Mouse (Mus musculus): ENCODE data around the gene Cyb5rl. TPM values are rescaled to one million over a fixed set of nuclear protein-coding genes. Genes with fewer than 3 reads are reported as not detected.
A peak's percentile ranks its signal among the peaks of the same experiment; 100 is the strongest.

Cyb5rl gene
- total RNA-seq, 2 experiments from 2014 or later, result 0.34 TPM; not detected in 1

DNA sequence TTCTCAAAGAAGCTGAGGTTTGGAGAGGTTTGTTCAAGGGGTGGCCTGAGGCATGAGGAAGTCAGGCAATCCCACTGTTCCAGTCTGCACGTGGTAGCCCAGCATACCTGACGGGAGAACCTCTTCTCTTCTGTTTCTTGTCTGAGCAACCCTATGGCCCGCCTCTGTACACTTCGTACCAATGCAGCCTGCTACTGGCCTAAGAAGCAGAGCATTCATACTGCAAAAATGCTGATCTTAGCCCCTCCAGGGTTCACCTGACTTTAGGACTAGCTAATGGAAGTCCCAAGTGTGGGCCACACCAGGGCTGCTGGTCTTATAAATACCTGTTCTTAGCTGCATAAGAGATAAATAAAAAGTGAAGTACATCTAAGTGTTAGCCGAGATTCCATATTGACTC, 8.4 kb upstream of the Cyb5rl start:
- no peak for ATAC-seq (replicated peaks; ENCODE audit: low FRiP score, poor library complexity, severe bottlenecking)

DNA sequence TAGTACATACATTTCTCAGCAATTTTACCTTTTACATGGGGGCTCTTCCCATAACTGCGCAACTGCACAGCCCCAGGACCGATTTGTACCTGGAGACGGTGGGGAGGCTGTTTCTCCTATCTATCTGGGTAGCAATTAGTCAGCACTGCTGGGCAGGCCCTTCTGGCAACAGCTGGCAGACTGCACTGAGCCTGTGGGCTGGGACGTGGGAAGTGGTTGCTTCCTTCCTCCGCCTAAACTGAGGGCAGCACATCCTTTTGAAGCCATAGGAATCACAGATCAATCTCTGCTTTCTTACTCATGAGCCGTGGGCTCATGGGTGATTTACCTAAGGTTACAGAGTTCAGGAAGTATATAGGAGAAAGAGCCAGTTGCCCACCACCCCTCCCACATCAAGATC, 8.0 kb upstream of the Cyb5rl start:
- no peak for ATAC-seq (replicated peaks; ENCODE audit: low FRiP score, poor library complexity, severe bottlenecking)

DNA sequence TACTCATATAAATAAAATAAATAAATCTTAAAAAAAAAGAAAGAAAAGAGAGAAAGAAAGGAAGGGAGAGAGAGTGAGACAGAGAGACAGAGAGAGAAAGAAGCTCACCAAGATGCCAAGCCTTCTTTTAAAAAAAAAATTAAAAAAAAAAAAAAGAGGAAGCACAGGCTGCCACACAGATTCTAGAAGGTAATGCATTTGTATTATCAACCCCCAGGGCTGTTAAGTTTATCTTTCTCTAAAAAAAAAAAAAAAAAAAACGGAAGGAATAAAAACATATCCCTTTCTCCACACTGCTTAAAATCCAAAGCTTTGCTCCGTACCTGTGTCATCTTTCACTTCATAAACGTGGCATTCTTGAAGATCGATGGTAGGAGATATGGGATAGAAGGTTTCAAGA, 5.2 kb upstream of the Cyb5rl start:
- no peak for ATAC-seq (replicated peaks; ENCODE audit: low FRiP score, poor library complexity, severe bottlenecking)

DNA sequence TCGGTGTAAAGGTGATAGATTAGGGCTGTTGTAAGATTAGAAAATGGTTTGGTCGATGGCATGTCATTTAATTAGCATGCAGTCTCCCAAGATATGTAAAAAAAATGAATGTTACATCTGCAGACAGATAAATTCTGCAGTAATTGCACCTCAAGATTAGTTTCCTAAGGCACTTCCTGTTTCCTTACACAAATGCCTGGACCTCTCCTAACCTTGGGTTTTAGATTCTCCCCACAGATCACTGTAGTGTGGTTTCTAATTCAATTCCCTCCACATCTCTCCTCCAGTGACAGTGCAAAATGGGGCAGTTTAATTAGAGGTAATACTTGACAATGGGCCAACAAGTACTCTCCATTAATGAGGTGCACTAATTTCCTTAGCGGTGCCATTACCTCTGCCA, 3.6 kb upstream of the Cyb5rl start:
- no peak for ATAC-seq (replicated peaks; ENCODE audit: low FRiP score, poor library complexity, severe bottlenecking)

DNA sequence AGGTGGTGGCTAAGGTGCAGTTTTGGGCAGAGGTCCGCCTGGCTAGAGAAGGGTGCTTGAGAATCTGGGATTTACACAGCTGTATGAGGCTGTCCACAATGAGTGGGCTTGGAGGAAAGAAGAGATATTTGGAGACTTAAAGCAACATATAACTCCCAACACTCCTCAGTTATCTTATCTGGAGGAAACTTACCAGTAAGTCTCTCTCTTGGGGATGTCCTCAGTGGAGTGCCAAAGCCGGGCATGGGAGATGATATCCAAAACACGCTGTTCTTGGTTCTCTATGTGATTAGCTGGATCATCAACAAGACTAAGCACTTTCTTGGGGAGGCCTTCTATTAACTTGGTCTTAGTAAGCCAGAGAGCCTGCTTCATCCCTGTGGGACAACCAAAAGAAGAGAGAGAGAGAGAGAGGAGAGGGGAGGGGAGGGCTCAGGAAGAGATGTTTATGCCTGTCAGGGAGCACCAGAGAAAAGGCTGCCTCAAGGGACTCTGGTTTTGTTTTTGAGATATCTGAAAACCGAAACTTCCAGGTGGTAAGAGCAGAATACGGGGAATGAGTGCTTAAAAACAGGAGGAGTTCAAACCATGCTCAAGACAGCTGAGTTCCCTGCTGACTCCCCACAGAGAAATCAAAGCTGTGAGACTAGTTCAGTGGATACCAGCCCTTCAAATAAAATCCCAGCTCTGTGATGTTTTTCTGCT, 2.2 kb upstream of the Cyb5rl start:
- ATAC-seq (replicated peaks; ENCODE audit: low FRiP score, poor library complexity, severe bottlenecking), result no peak

DNA sequence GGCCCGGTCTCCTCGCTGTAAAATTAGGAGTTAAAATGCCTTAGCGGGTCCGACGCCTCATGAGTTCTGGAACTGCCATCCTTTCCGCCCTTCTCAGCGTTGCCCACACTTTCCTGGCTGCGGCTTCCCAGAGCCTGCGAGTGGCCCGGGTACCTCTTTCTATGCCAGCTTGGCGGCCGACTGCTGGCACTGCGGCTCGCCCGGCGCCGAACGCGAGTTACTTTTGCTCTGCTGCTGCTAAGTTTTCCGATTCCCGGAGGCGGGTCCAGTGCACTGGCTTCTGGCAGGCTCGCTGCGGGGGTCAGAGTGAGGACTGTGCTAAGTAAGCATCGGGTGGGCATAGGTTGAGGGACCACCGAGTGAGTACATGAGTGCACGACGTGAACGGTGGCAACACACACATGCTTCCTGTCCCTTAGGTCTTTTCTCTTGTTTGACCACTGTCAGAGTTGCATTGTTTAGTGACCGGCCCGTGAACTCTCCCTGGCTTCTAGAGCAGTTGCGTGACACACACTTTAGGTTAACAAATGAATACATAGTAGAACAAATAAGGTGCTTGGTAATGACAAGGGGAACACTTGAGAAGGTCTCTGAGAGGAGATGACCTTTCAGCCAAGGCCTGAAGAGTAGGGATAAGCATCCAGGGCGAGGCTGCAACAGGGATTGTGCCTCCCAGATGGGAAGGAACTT, 508 bp downstream of the Cyb5rl start:
- peak; percentile 25 for ATAC-seq (replicated peaks; ENCODE audit: low FRiP score, poor library complexity, severe bottlenecking)

DNA sequence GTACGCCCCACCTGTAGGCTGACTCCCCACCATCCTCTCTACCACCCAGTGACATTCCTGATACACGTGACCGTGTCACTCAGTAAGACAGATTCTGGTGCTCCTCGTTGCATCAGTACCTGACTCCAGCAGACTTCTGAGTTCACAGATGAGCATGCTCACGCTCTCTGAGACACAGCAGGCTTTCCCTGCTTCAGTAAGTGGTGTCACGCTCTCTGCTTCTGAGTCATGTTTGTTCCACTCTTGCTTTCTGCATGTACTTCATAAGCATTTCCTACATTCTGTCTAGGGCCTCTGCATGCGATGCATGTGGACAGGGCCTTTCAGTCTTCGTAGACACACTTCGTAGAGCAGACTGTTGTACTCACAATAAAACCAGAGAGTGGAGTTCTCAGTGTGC, 5.6 kb downstream of the Cyb5rl start:
- no peak for ATAC-seq (replicated peaks; ENCODE audit: low FRiP score, poor library complexity, severe bottlenecking)

DNA sequence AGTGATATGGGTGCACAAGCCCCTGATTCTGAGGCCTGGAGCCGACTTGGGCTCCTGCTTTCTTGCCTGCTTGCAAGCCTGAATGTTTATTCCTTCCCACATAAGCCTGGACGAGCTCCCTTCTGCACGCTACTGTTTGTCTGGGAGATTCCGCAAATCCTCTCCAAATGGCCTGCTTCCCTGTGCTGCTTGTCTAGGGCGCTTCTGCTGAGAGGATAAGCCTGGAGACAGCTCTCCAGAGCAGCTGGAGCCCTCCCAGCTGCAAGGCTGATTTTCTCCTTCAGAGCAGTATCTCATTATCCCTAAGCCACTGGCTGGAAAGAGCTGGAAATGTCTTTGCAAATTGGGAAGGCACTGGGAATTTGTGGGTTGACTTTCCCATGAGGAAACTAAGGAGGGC, 8.7 kb downstream of the Cyb5rl start:
- no peak for ATAC-seq (replicated peaks; ENCODE audit: low FRiP score, poor library complexity, severe bottlenecking)

DNA sequence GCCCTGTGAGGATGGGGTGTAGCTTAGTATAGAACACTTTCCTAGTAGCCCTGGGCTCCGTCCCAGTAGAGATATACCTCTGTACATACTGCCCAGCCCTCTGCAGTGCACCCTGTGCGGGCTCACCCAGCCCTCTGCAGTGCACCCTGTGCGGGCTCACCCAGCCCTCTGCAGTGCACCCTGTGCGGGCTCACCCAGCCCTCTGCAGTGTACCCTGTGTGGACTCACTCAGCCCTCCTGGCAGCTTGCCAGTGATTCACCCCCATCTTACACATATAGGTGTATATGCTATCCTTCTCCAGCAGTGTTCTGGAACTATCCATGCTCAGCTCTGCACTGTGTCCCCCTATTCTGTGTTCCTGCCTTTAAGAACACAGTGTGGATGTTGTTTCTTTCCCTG, 12.1 kb downstream of the Cyb5rl start:
- ATAC-seq (replicated peaks; ENCODE audit: low FRiP score, poor library complexity, severe bottlenecking), result no peak

DNA sequence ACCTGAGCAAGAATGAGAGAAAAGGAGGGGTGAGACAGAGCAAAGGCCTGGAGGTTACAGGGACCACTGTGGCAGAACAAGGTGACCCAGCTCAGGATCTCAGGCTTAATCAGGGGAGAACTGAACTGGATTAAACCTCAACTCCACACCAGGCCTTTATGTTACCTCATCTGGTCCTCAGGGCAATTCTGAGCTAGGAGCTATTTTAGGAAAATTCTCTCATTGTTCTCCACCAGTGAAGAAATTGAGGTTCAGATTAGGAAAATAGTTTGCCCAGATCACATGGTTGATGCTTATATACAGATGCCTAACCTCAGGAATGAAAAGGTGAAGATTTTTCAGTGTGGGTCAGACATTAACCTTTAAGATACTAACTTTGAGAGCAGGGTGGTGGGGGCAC, 12.9 kb downstream of the Cyb5rl start:
- no peak for ATAC-seq (replicated peaks; ENCODE audit: low FRiP score, poor library complexity, severe bottlenecking)

DNA sequence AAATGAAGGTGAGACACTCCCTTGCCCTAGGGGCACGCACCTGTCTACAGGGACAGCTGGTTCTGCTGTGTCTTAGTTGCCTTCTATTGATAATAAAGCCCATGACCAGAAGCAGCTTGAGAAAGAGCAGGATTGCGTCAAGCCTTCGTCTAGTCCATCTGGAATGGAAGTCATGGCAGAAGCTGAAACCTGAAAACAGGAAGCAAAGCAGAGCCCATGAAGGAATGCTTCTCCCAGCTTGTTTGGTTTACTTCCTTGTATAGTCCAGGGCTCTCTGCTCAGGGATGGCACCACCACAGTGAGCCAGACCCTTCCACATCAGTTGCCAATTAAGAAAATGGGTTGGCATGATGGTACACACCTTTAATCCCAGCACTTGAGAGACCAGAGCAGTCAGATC, 15.4 kb downstream of the Cyb5rl start:
- ATAC-seq (replicated peaks; ENCODE audit: low FRiP score, poor library complexity, severe bottlenecking), result no peak

DNA sequence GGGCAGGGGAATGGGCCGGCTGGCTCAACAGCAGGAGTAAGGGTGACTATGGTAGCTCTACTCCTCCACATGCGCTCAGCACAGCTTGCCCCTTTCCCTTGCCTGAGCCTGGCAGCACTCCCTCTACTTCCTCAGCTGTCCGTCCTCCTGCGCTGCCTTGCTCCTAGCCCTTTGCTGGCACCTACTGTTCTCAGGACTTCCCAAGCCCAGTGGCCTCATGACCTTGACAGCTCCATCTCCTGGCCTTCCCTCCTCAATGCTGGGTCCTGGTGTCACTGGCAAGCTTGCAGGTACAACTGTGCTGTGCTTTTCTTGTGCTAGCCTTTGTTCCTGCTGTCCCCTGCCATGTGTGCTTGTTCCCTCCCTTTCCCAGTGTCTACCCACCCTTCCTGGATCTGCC, 16.3 kb downstream of the Cyb5rl start:
- ATAC-seq (replicated peaks; ENCODE audit: low FRiP score, poor library complexity, severe bottlenecking), result no peak

DNA sequence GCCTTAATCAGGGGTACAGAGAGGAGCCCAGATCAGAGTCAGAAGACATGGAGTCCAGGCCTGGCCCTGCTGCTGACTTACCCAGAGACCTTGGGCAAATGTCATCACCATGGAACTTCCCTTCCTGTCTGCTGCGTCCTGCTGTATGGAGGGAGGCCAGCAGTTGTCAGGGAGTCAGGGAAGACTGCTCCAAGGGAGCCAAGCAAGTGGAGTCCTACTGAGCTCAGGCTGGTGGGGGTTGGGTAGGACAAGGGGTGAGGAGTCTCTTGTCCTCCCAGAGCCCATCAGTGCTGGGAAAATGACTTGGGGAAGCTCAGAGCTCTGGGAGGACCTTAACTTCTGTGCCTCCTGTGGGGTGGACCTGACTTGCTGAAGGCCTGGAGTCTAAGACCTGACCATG, 17.6 kb downstream of the Cyb5rl start:
- ATAC-seq (replicated peaks; ENCODE audit: low FRiP score, poor library complexity, severe bottlenecking), result no peak

DNA sequence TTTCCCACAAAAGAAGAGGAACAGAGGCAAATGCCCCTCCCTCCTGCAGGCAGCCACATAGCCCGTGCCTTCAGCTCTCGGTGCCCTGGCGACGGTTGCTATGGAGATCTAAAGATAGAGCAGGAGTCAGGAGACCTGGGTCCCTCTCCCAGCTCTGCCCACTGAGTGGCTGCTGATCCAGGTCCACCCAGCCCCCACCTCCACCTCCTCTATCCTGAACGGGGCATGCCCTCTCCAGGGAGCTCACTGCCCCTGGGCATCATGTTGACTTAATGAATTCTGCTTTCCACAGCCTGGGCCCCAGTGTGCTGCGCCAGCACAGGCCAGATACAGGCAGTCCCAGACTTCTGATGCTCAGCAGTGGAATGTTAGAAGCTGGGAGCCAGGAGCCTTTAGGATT, 18.1 kb downstream of the Cyb5rl start:
- ATAC-seq (replicated peaks; ENCODE audit: low FRiP score, poor library complexity, severe bottlenecking), result no peak

DNA sequence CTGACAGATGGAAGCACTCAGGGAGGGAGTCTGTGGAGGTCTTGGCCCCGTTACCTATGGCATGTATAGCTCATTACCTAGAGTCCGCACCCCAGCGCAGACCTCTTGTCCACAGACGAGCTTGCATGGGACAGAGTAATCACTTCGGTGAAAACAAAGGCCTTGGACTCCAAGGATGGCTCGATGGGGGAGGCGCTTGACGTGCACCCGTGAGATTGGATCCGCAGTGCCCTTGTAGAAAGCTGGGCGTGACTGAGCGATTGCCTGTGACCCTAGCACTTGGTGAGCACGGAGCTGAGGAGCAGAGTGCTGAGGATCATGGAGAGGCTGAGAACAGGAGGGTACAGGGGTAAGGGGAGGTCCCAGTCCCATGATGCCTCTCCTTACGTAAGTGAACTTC, 24.9 kb downstream of the Cyb5rl start:
- no peak for ATAC-seq (replicated peaks; ENCODE audit: low FRiP score, poor library complexity, severe bottlenecking)

DNA sequence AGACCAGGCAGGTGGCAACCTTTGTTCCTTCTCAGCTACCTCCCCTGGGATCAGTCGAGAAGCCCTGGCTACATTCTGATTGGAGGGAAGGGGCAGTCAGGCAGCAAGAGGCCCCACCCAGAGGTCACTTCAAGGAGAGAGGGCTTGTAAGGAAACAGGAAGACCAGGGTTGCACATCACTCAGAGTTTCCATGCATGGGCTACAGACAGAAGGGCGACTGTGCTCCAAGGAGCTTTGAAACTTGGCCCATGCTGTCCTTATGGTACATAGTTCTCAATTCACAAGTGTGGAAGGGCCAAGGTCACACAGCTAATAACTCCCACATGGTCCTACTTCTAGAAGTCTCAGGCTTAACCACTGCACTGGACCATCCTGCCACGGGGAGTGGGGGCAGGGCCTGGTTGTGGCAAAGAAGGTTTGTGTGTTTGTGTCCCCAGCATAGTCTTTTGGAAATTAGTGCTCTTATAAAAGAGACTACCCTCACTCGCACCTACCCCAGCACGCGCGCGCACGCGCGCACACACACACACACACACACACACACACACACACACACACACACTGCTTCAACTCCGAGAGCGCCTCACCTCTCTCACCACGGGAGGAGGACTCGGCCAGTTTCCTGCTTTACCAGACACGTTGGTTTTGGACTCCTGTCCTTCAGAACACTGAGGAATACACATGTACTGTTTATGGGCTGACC, 27.8 kb downstream of the Cyb5rl start:
- no peak for ATAC-seq (replicated peaks; ENCODE audit: low FRiP score, poor library complexity, severe bottlenecking)

DNA sequence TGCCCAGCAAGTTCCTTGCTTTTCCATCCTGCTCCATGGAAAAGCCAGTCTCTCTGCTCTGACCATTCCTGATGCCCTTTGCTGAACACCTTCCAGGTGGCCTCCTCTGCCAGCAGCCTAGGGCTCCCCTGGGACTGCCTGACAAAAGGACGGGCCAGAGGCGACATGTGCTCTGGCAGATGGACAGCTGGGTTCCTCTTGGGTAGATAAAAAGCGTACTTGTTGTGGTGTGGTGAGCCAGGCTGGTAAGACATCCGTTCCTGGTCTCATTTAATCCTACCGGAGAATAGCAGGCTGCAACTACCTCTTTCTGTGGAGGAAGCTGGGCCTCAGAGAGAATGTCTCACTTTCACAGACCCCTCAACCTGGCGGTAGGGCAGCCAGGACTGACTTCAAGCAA, 29.3 kb downstream of the Cyb5rl start:
- no peak for ATAC-seq (replicated peaks; ENCODE audit: low FRiP score, poor library complexity, severe bottlenecking)

DNA sequence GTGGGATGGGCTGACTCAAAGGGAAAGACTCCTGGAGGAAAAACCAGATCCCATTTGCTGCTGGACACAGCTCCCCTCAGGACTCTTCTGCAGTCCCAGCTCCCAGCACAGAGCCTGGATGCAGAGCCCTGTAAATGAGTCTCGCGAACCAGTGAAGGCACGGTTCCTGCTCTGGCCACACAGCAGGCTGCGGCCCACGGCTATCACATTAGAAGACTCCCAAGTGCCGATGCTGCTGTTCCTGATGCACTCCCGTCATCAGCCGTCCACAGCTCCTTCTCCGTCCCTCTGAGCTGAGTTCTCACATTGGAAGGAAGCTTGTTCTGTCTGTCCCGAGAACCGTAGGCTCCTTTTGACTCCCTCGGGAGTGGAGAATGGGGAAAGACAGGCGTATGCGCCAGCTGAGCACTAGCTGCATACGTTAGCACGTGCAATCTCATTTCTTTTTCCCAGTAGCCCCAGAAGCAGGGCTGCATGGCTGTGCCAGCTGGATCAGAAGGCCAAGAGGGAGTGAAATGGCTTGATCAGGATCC, 30.1 kb downstream of the Cyb5rl start, which contains the start of gene Cdcp2:
TSS of gene Cdcp2 (plus strand) at position 51 of the 533 bp plus-strand sequence.
- ATAC-seq (replicated peaks; ENCODE audit: low FRiP score, poor library complexity, severe bottlenecking), result no peak

DNA sequence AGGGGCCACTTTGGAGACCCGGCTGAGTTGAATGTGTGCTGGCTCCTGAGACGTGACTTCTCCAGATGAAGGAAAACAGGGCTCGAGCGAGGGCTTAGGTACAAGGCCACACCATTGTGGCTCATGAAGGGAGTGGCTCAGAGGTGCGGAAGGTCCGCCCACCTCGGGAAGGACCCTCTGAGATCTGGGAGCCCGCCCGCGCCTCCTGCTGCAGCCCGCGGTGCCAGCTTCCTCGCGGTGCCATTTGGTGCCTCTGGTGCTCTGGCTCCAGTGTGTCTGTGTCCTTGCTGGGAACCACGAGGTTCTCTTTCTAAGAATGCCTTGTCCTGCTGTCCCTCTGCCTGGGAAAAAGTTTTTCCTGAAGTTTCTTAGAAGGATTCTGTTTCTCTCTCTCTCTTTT, 31.1 kb downstream of the Cyb5rl start:
- no peak for ATAC-seq (replicated peaks; ENCODE audit: low FRiP score, poor library complexity, severe bottlenecking)

DNA sequence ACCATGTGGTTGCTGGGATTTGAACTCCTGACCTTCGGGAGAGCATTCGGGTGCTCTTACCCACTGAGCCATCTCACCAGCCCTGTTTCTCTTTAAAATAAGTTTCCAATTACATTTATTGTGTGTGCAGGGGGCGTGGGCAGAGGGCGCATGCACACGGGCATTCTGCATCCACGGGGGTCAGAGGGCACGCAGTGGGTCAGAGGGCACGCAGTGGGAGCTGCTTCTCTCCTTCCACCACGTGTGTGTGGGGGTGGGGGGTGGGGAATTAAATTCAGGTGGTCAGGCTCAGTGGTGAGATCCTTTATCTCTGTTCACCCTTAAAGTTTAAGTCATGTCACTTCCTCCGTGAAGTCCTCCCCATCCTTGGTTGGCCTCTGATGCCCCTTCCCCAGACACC, 31.6 kb downstream of the Cyb5rl start:
- no peak for ATAC-seq (replicated peaks; ENCODE audit: low FRiP score, poor library complexity, severe bottlenecking)

All from erythroblast, adult 5-6 weeks (primary cell).